Mouse (Mus musculus) forebrain, embryonic 10.5 days (tissue): ENCODE measurements at regions not wholly inside any gene's neighbourhood (a gene's known extent, or its start where the extent isn't known, plus 50 kb on each side); places are given as distances from the start of the nearest gene placed in this dataset.

ENCODE experiments used
- DNase-seq: peaks from one replicate; pipeline ENCODE4 v3.0.0-alpha.2; 2017; ENCODE audit warnings: low spot score; ENCODE audit errors: extremely low spot score
- H3K27ac ChIP-seq: fragments of 300-500 bp; sonication (generic); 2 replicates; pipeline ENCODE4 v1.5.1; 2016; ENCODE audit warnings: mild to moderate bottlenecking
- H3K27me3 ChIP-seq: fragments of 300-500 bp; sonication (generic); 2 replicates; pipeline ENCODE4 v1.6.1; 2016; ENCODE audit warnings: mild to moderate bottlenecking; ENCODE audit not compliant: poor library complexity, severe bottlenecking
- H3K36me3 ChIP-seq: fragments of 300-500 bp; sonication (generic); replicated peaks from 2 replicates; pipeline ENCODE4 v1.6.1; 2016; ENCODE audit warnings: mild to moderate bottlenecking, moderate library complexity
- H3K4me1 ChIP-seq: fragments of 300-500 bp; sonication (generic); 2 replicates; pipeline ENCODE4 v1.6.1; 2016
- H3K4me3 ChIP-seq: fragments of 300-500 bp; sonication (generic); 2 replicates; pipeline ENCODE4 v1.5.1; 2016; ENCODE audit warnings: mild to moderate bottlenecking, moderate library complexity
- H3K9me3 ChIP-seq: fragments of 300-500 bp; sonication (generic); 2 replicates; pipeline ENCODE4 v1.6.1; 2016; ENCODE audit warnings: mild to moderate bottlenecking, moderate library complexity
- WGBS: fragments of 180-500 bp; shearing (Covaris S2); methylation state at CpG from one replicate; pipeline ENCODE4 v1.1.7; 2016; 5-methylcytosine and 5-hydroxymethylcytosine counted together

DNA sequence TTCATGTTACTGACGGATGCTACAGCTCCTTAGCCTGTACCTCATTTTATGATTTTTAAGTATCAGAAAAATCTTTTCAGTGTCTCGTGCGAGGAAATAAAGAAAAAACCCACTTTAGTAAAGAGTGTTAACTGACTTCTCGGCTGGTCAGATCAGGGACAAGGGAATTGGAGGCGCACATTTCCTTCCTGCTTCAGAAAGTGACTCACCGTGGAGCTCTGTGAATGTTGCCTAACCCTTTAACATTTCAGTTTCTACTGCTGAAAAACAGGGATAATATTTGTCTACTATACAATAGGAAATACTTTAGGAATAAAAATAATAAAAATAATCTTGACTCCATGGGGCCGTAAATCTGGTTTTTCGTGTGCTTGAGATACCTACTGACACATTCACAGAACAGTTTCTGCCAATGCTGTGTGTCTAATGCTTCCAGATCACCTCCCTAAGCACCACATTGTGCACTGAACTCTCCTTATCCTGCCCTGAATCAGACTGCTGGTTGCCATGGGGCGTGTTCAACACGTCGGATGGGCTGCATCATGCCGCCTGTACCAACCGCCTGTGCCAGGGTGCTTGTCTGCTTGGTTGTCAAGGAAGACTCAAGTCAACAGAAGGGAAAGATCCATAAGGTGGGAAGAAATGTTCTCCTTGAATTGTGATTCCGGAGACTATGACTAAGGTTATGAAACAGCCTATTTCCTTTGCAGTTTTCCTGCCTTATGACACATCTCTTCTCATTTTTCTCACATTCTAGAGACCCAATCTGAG is 246.3 kb downstream of the Ikzf2 start:
- Histone ChIP-seq H3K4me1 (peaks cover 9% of the 10 kb centered on the region), H3K9me3 (no peaks in the 10 kb centered on the region), H3K27me3 (no peaks in the 10 kb centered on the region), H3K36me3 (no peaks in the 10 kb centered on the region), H3K4me3 (no peak overlapping the region), H3K27ac (no peak overlapping the region)
- 92% methylated on average over 14 of the region's 14 CpGs for WGBS
- no peak for DNase-seq

DNA sequence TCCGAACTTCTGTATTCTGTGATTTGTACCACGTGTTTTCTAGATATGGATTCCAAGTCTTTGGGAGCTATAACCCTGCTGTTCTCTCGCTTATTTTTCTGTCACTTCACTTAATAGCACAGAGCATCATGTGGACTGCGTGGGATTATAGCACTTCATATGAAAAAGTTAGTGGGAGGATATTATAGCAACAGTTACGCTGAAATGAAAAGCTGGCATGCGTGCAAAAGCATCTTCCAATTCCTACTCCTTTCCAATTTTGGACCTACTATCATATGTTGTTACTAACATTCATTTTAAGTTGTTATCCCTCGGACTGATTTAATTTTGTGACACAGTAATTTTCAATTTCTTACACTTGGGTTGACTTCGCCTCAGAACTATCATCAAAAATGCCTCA is 250.0 kb downstream of the Ikzf2 start:
- Histone ChIP-seq H3K36me3 (no peaks in the 10 kb centered on the region), H3K9me3 (no peaks in the 10 kb centered on the region), H3K4me3 (no peak overlapping the region), H3K27me3 (no peaks in the 10 kb centered on the region), H3K27ac (no peak overlapping the region), H3K4me1 (peaks cover 12% of the 10 kb centered on the region)
- no peak for DNase-seq
- WGBS: 93% methylated on average over 8 of the region's 8 CpGs

DNA sequence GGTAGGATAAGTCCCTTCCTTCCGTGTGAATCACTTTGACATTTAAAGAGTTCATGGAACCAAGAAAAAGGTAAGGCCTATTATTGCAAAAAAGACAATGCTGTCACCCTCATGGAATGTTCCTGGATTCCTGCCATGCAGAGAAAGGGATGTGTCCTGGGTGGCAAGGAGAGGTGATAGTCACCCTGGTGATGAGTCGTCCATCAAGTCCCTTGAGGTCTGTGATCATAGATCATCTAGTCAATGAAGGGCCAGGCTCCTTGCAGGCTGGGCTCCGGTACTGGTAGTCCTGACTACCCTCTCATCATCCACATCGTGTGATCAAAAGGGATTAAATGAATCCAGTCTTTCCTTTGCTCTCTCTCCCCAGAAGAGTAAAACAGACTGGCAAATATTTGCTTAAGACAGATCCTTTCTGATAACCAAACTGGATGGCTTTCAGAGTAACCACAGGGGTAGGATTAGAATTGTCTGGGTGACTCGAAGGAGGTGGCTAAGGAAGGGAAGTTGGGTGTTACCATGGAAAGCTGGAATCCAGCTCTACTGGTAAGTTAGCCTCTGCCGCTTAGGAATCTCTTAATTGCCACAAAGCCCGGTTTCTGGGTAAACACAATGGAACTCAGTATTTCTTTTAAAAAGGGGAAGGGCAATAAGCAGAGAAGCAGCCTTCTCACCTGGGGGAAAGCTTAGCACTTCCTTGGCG is 253.2 kb downstream of the Ikzf2 start:
- no peaks in the 10 kb centered on the region for H3K36me3 ChIP-seq
- no peaks in the 10 kb centered on the region for H3K27me3 ChIP-seq
- DNase-seq: no peak
- H3K4me1 ChIP-seq: peaks cover 38% of the 10 kb centered on the region
- no peak overlapping the region for H3K4me3 ChIP-seq
- H3K9me3 ChIP-seq: no peaks in the 10 kb centered on the region
- 36% methylated on average over 8 of the region's 8 CpGs for WGBS
- H3K27ac ChIP-seq: no peak overlapping the region

DNA sequence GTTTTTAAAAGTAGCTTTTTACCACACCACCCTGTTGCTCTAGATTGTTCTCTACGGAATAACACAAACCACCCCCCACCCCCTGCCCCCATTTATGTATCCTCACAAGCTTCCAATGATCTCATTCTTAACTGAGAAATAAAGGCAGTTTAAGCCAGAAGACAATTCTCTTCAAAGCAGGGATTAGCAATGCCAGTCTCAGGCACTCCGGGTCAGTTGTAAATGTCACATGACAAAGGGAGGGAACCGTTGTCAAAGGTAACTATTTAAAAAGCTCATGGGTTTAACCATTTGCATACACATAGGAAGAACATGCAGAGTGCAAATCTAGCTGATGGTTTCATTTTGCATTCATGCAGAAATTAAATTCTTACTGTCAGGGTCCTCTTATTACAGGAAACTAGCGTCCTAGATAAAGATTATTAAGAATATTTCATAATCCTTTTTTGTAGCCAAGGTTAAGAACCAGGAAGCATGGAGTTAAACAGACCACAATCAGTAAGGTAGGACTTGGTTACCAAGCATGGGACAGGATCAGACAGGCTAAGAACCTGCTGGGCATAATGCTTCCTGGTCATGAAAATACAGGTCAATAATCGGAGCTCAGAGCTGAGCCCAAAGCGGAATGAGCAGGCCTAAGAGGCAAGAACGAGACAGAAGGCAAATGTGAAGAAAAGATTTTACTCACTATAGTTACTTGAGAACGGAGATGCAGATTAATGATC is 256.2 kb downstream of the Ikzf2 start:
- WGBS: 51% methylated on average over 8 of the region's 8 CpGs
- Histone ChIP-seq H3K36me3 (no peaks in the 10 kb centered on the region), H3K9me3 (no peaks in the 10 kb centered on the region), H3K27ac (no peak overlapping the region), H3K4me1 (peaks cover 38% of the 10 kb centered on the region), H3K4me3 (no peak overlapping the region), H3K27me3 (no peaks in the 10 kb centered on the region)
- no peak for DNase-seq

DNA sequence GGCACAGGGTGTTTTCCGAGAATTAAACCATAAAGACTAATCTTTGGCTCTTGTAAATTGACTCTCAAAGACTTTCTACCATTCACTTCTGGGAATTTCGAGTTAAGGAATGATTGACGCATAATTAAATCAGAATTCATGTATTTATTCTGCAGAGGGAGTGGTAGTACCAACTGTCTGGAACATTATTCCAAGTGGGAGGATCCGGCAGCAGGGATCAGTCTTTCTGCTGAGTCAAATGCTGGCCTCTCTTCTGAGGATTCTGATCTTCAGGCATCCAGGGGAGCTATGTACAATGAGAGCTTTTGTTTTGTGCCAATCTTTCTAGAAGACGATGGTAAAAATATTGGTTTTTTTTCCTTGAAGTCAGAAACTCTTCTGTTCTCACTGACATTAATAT is 257.4 kb downstream of the Ikzf2 start:
- H3K27ac ChIP-seq: no peak overlapping the region
- no peak for DNase-seq
- no peak overlapping the region for H3K4me3 ChIP-seq
- no peaks in the 10 kb centered on the region for H3K27me3 ChIP-seq
- WGBS: 57% methylated on average over 5 of the region's 5 CpGs
- H3K36me3 ChIP-seq: no peaks in the 10 kb centered on the region
- no peaks in the 10 kb centered on the region for H3K9me3 ChIP-seq
- H3K4me1 ChIP-seq: peaks cover 38% of the 10 kb centered on the region

DNA sequence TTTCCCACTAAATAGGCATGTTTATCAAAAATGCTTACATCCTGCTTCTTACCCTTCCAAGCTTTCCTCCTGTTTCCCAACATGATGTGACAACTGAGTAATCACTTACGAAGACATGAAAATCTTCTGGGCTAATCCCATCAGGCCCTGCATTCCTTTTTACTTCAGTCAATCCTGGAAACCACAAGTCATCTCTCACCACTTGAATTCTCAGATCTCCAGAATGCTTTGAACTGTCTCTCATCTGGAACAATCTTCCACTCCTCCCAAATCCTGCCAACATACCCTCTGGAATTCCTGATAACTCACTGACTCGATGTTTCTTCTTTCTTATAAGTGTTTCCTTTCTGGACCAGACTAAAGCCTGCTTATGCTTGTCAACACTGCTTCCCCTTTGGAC is 289.4 kb downstream of the Ikzf2 start:
- Histone ChIP-seq H3K27me3 (no peaks in the 10 kb centered on the region), H3K4me3 (no peak overlapping the region), H3K36me3 (no peaks in the 10 kb centered on the region), H3K9me3 (peaks cover 26% of the 10 kb centered on the region), H3K4me1 (no peaks in the 10 kb centered on the region), H3K27ac (no peak overlapping the region)
- WGBS: 90% methylated on average over 2 of the region's 2 CpGs
- DNase-seq: no peak

DNA sequence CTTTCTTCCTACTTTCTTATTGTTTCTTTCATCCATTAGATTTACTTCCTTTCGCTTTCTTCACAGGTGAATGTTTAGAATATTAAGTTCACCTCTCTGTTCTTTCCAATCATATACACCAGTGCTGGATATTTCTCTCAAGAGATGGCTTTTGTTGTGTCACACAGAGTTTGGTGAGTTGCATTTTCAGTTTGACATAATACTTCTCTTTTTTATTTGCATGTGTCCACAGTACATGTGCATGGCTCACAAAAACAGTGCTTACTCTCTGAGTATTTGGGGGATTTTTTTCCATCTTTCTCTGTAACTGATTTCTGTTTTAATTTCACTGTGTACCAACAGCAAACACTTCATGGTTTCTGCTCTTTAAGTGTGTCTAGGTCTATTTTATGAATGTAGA is 274.5 kb upstream of the Erbb4 start:
- H3K27ac ChIP-seq: no peak overlapping the region
- no peak overlapping the region for H3K4me3 ChIP-seq
- no peaks in the 10 kb centered on the region for H3K4me1 ChIP-seq
- no peaks in the 10 kb centered on the region for H3K36me3 ChIP-seq
- H3K9me3 ChIP-seq: peaks cover 11% of the 10 kb centered on the region
- H3K27me3 ChIP-seq: no peaks in the 10 kb centered on the region
- DNase-seq: no peak
- WGBS: 92% methylated on average over 1 of the region's 1 CpGs

DNA sequence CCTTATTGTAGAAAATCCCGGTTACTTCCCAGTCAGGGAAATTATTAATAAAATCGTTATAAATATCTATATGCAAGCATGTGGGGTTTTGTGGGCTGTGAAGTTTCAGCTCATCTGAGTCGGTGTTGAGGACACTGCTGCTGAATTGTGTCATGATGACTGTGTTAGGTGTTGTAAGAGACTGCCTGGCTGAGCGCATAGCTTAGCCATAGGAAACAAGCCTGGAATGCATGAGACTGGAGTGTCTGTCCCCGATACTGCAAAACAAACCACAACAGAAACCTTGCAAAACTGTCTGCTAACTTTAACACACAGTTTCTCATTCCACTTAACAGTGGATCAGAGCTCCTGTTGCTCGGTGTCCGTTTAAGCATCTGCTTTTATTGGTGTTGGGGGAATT is 271.9 kb upstream of the Erbb4 start:
- no peaks in the 10 kb centered on the region for H3K27me3 ChIP-seq
- H3K27ac ChIP-seq: no peak overlapping the region
- no peak overlapping the region for H3K4me3 ChIP-seq
- H3K36me3 ChIP-seq: no peaks in the 10 kb centered on the region
- DNase-seq: no peak
- peaks cover 18% of the 10 kb centered on the region for H3K9me3 ChIP-seq
- H3K4me1 ChIP-seq: no peaks in the 10 kb centered on the region
- WGBS: 90% methylated on average over 7 of the region's 7 CpGs

DNA sequence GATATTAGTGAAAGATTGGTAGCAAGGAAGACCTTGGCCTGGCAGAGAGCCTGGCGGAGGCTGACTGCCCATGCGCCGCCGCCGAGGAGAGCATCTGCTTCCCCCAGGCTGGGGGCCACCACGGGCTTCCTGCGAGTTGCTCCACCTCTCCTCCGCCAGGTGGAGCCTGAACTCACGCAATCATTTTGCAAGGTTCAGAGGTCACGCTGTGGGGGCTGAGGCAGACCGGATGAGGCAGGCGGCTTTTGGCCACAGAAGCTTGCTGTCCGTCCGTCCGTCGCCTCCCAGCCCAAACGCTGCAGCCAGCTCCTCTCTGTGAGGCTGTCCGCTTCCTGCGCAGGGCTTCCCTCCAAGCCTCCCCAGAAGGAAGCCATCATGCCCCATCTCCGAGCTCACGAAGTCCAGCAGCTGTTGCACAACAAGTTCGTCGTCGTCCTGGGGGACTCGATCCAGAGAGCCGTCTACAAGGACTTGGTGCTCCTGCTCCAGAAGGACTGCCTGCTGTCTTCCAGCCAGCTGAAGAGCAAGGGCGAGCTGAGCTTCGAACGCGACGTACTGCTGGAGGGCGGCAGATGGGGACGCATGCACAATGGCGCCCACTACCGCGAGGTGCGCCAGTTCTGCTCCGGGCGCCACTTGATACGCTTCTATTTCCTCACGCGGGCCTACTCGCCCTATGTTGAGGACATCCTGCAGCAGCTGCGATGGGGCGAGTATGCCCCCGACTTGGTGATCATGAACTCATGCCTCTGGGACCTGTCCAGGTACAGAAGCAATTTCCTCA is 269.3 kb upstream of the Erbb4 start:
- H3K36me3 ChIP-seq: no peaks in the 10 kb centered on the region
- WGBS: 96% methylated on average over 46 of the region's 46 CpGs
- H3K4me1 ChIP-seq: no peaks in the 10 kb centered on the region
- H3K9me3 ChIP-seq: peaks cover 18% of the 10 kb centered on the region
- H3K27me3 ChIP-seq: no peaks in the 10 kb centered on the region
- DNase-seq: no peak
- no peak overlapping the region for H3K27ac ChIP-seq
- H3K4me3 ChIP-seq: no peak overlapping the region

DNA sequence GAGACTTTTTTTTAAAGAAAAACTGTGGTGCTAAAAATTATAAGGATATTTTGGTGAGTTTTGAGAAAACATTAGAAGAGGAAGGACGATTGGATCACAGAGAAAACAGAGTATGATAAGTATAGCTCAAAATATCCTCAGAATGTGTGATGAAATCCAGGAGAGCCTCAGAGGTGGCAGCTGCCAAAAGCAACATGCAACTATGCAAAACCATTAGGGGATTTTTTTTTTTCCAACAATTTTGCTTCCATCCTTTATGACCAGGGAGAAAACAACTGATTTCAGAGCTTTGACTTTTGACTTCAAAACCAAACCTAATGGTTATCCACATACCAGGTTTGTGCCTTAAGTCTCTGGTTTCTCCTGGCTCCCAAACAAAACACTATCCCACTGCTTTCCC is 267.4 kb upstream of the Erbb4 start:
- no peak for DNase-seq
- H3K36me3 ChIP-seq: no peaks in the 10 kb centered on the region
- WGBS: 71% methylated on average over 1 of the region's 1 CpGs
- peaks cover 18% of the 10 kb centered on the region for H3K9me3 ChIP-seq
- no peaks in the 10 kb centered on the region for H3K27me3 ChIP-seq
- H3K4me1 ChIP-seq: no peaks in the 10 kb centered on the region
- H3K4me3 ChIP-seq: no peak overlapping the region
- H3K27ac ChIP-seq: no peak overlapping the region

- 97% methylated on average over 2 of the region's 2 CpGs for WGBS
- H3K4me3 ChIP-seq: no peak overlapping the region
- no peak overlapping the region for H3K27ac ChIP-seq
- H3K4me1 ChIP-seq: no peaks in the 10 kb centered on the region
- no peaks in the 10 kb centered on the region for H3K27me3 ChIP-seq
- H3K9me3 ChIP-seq: no peaks in the 10 kb centered on the region
- no peaks in the 10 kb centered on the region for H3K36me3 ChIP-seq
- no peak for DNase-seq
Observed at GRCm38 (mm10) chr1:69370078-69370477, 262.2 kb upstream of the Erbb4 start.

GRCm38 (mm10) chr1:69367531-69367930 is 259.7 kb upstream of the Erbb4 start:
- H3K4me1 ChIP-seq: no peaks in the 10 kb centered on the region
- no peaks in the 10 kb centered on the region for H3K9me3 ChIP-seq
- no peak for DNase-seq
- no peaks in the 10 kb centered on the region for H3K36me3 ChIP-seq
- no peak overlapping the region for H3K4me3 ChIP-seq
- no peaks in the 10 kb centered on the region for H3K27me3 ChIP-seq
- whole genome bisulfite sequencing: 87% methylated on average over 1 of the region's 1 CpGs
- no peak overlapping the region for H3K27ac ChIP-seq
